Mouse (Mus musculus) CH12.LX (cell line): ENCODE results near the gene Gm4778. TPM values are rescaled to one million over a fixed set of nuclear protein-coding genes. Genes with fewer than 3 reads are reported as not detected.

Experiments used
- polyA plus RNA-seq: library from polyadenylated mRNA; unstranded; fragments of >175 nt; gene quantifications from 2 replicates; pipeline ENCODE4 v1.2.1, GENCODE M21; 2012; ENCODE audit warnings: low read depth; ENCODE audit not compliant: insufficient read length
- total RNA-seq, 2 experiments: library from RNA; depleted of rRNA; stranded (reverse); fragments of 300-350 nt in 1 of 2; fragments of >200 nt in 1 of 2; gene quantifications; 2 replicates each; pipeline ENCODE4 v1.2.3; 2012 to 2014

The Gm4778 gene
- total and polyA plus RNA-seq, 3 experiments, result not detected

Other genes with a start within 250 kb of the Gm4778 start
- gene Gm9125, start 209.2 kb upstream of the Gm4778 start, total RNA-seq (2012; rRNA removed), result not detected in 2 replicates
- not detected in 2 replicates for gene Gm9125, start 209.2 kb upstream of the Gm4778 start, total RNA-seq (2014; rRNA removed)
- gene Gm9125, start 209.2 kb upstream of the Gm4778 start, polyA plus RNA-seq, result not detected in 2 replicates
- 0.17 TPM in 1 of 2 replicates, not detected in the other for gene Gm10697, start 191.4 kb upstream of the Gm4778 start, total RNA-seq (2012; rRNA removed)
- not detected in 2 replicates for gene Gm10697, start 191.4 kb upstream of the Gm4778 start, total RNA-seq (2014; rRNA removed)
- gene Gm10697, start 191.4 kb upstream of the Gm4778 start, polyA plus RNA-seq, result not detected in 2 replicates
- gene Gm10696, start 85.8 kb upstream of the Gm4778 start, total RNA-seq (2012; rRNA removed), result not detected in 2 replicates
- gene Gm10696, start 85.8 kb upstream of the Gm4778 start, total RNA-seq (2014; rRNA removed), result not detected in 2 replicates
- not detected in 2 replicates for gene Gm10696, start 85.8 kb upstream of the Gm4778 start, polyA plus RNA-seq
- not detected in 2 replicates for gene Gm5286, start 67.3 kb upstream of the Gm4778 start, total RNA-seq (2012; rRNA removed)
- not detected in 2 replicates for gene Gm5286, start 67.3 kb upstream of the Gm4778 start, total RNA-seq (2014; rRNA removed)
- gene Gm5286, start 67.3 kb upstream of the Gm4778 start, polyA plus RNA-seq, result not detected in 2 replicates
- gene Them4, start 46.1 kb downstream of the Gm4778 start, total RNA-seq (2012; rRNA removed), result 2.2 and 2.4 TPM in 2 replicates
- 6.3 and 7.2 TPM in 2 replicates for gene Them4, start 46.1 kb downstream of the Gm4778 start, total RNA-seq (2014; rRNA removed)
- 3.6 and 4.8 TPM in 2 replicates for gene Them4, start 46.1 kb downstream of the Gm4778 start, polyA plus RNA-seq
- gene Them5, start 78.1 kb downstream of the Gm4778 start, total RNA-seq (2012; rRNA removed), result not detected in 2 replicates
- gene Them5, start 78.1 kb downstream of the Gm4778 start, total RNA-seq (2014; rRNA removed), result not detected in 2 replicates
- gene Them5, start 78.1 kb downstream of the Gm4778 start, polyA plus RNA-seq, result not detected in 2 replicates
- gene C2cd4d, start 98.4 kb downstream of the Gm4778 start, total RNA-seq (2012; rRNA removed), result not detected in 2 replicates
- not detected in 2 replicates for gene C2cd4d, start 98.4 kb downstream of the Gm4778 start, total RNA-seq (2014; rRNA removed)
- not detected in 2 replicates for gene C2cd4d, start 98.4 kb downstream of the Gm4778 start, polyA plus RNA-seq
- 0.47 and 0.71 TPM in 2 replicates for gene Rorc, start 108.8 kb downstream of the Gm4778 start, total RNA-seq (2012; rRNA removed)
- gene Rorc, start 108.8 kb downstream of the Gm4778 start, total RNA-seq (2014; rRNA removed), result 1.2 TPM in 2 replicates
- gene Rorc, start 108.8 kb downstream of the Gm4778 start, polyA plus RNA-seq, result 1.0 and 1.2 TPM in 2 replicates
- not detected in 2 replicates for gene Lingo4, start 134.5 kb downstream of the Gm4778 start, total RNA-seq (2012; rRNA removed)
- gene Lingo4, start 134.5 kb downstream of the Gm4778 start, total RNA-seq (2014; rRNA removed), result not detected in 2 replicates
- not detected in 2 replicates for gene Lingo4, start 134.5 kb downstream of the Gm4778 start, polyA plus RNA-seq
- gene Tdrkh, start 149.2 kb downstream of the Gm4778 start, total RNA-seq (2012; rRNA removed), result not detected in 2 replicates
- gene Tdrkh, start 149.2 kb downstream of the Gm4778 start, total RNA-seq (2014; rRNA removed), result not detected in 2 replicates
- gene Tdrkh, start 149.2 kb downstream of the Gm4778 start, polyA plus RNA-seq, result not detected in 2 replicates
- gene Mrpl9, start 179.3 kb downstream of the Gm4778 start, total RNA-seq (2012; rRNA removed), result 114 and 128 TPM in 2 replicates
- gene Mrpl9, start 179.3 kb downstream of the Gm4778 start, total RNA-seq (2014; rRNA removed), result 110 and 111 TPM in 2 replicates
- gene Mrpl9, start 179.3 kb downstream of the Gm4778 start, polyA plus RNA-seq, result 104 and 119 TPM in 2 replicates
- 0.51 and 0.80 TPM in 2 replicates for gene Oaz3, start 179.9 kb downstream of the Gm4778 start, total RNA-seq (2012; rRNA removed)
- not detected in 2 replicates for gene Oaz3, start 179.9 kb downstream of the Gm4778 start, total RNA-seq (2014; rRNA removed)
- 0.29 and 0.71 TPM in 2 replicates for gene Oaz3, start 179.9 kb downstream of the Gm4778 start, polyA plus RNA-seq
- 0.13 and 0.21 TPM in 2 replicates for gene Celf3, start 214.3 kb downstream of the Gm4778 start, total RNA-seq (2012; rRNA removed)
- gene Celf3, start 214.3 kb downstream of the Gm4778 start, total RNA-seq (2014; rRNA removed), result not detected in 2 replicates
- gene Celf3, start 214.3 kb downstream of the Gm4778 start, polyA plus RNA-seq, result 0.56 and 0.70 TPM in 2 replicates
- gene Riiad1, start 216.3 kb downstream of the Gm4778 start, total RNA-seq (2012; rRNA removed), result not detected in 2 replicates
- not detected in 2 replicates for gene Riiad1, start 216.3 kb downstream of the Gm4778 start, total RNA-seq (2014; rRNA removed)
- not detected in 2 replicates for gene Riiad1, start 216.3 kb downstream of the Gm4778 start, polyA plus RNA-seq